Mouse (Mus musculus): ENCODE results near the gene F11r. TPM values are rescaled to one million over a fixed set of nuclear protein-coding genes. Genes with fewer than 3 reads are reported as not detected.

The F11r gene
- polyA plus RNA-seq (2015; fragmentation: Nextera tagmentation; extraction: Ambion mirVana), result 39.2 TPM in 2 replicates

GRCm38 (mm10) chr1:171437264-171438013 is at the start of gene F11r:
Gene F11r, plus strand, starts transcription at chr1:171437535.
- ATAC-seq (ENCODE audit: insufficient number of reproducible peaks, insufficient read depth, low FRiP score, low TSS enrichment, low read depth), result peak; percentile 71

DNA sequence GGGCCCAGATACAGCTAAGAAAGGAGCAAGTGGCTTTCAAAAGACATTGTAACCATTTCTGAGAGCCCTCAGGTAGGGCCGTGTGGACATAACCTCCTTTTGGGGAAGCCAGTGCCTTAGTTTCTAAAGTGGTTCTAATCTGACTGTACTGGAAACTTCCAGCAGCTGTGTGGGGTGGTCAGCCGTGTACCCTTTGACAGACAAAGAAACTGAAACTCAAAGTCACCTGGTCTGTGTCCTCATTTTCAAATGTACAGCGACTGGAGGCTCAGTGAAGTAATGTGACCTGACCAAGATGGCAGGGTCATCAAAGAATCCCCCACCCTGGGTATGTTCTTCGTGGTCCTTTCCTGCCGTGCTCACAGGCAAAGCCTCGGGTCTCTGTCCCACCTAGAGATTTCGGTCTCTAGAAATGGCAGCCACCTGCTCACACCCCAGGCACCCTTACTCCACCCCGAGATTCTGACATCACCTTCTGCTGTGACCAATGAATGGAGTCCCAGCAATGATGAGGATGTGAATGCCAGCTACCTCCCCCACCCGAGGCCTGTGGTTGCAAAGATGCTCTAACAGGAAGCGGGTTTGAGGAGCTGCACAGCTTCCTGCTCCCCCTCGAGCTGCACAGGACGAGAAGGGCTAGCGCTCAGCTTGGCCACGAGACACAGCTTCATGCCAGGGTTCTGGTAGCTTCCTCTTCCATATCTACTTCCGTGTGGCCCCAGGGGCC is 48.8 kb upstream of the F11r start, which contains the start of gene Arhgap30:
Arhgap30 (plus strand) TSS at position 579 of the 727 bp plus-strand sequence.
- ATAC-seq (ENCODE audit: insufficient number of reproducible peaks, insufficient read depth, low FRiP score, low TSS enrichment, low read depth), result no peak
- no peak within 1 kb of the TSS for H3K4me3 ChIP-seq
- no peaks in the 10 kb centered on the region for H3K9me3 ChIP-seq
- H3K27ac ChIP-seq, result no peak within 1 kb of the TSS
- WGBS, result 80% methylated on average over 15 of the region's 15 CpGs
- H3K4me1 ChIP-seq, result peaks cover 4% of the 10 kb centered on the region; the same call in 1 of the 2 replicates
- H3K27me3 ChIP-seq, result no peaks in the 10 kb centered on the region
- H3K36me3 ChIP-seq, result no peaks in the 10 kb centered on the region
- H3K9ac ChIP-seq, result no peak within 1 kb of the TSS
- H3K4me2 ChIP-seq, result no peak within 1 kb of the TSS

More at GRCm38 (mm10) chr1:171437264-171438013, at the start of gene F11r:
- H3K9me3 ChIP-seq, result no peaks in the 10 kb centered on the region
- 1% methylated on average over 46 of the region's 46 CpGs for WGBS
- peak within 1 kb of the TSS; percentile 56 for H3K9ac ChIP-seq
- H3K4me3 ChIP-seq, result peak within 1 kb of the TSS; percentile 42
- peak within 1 kb of the TSS; percentile 61 for H3K4me2 ChIP-seq
- H3K27ac ChIP-seq, result peak within 1 kb of the TSS; percentile 73
- no peaks in the 10 kb centered on the region for H3K36me3 ChIP-seq
- peaks cover 44% of the 10 kb centered on the region for H3K27me3 ChIP-seq
- peaks cover 16% of the 10 kb centered on the region; the same call in 1 of the 2 replicates for H3K4me1 ChIP-seq

DNA sequence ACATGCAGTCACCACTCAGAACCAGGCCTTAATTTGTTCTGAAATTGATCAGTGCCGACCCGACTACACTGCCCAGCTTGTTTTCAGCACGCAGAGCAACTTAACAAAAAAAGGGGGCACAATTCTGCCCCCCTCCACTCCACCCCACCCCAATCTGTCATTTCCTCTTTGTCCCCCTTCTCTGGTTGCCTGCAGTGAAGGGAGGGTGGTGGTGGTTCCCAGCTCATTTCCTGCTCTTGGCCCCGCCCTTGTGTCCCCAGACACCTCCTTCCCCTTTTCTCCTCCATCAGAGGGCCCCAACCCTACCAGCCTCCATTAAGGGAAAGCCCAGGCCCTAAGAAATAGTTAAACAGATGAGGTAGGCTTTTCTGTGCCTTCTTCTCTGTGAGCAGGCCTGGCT is 47.2 kb upstream of the F11r start:
- Histone ChIP-seq H3K4me1 (0 out of 2 replicates have a peak, but pooled peaks cover 4% of the 10 kb centered on the region), H3K36me3 (no peaks in the 10 kb centered on the region), H3K27ac (no peak overlapping the region), H3K4me2 (no peak overlapping the region), H3K27me3 (no peaks in the 10 kb centered on the region), H3K4me3 (no peak overlapping the region), H3K9me3 (no peaks in the 10 kb centered on the region), H3K9ac (no peak overlapping the region)
- 74% methylated on average over 4 of the region's 4 CpGs for WGBS
- ATAC-seq (ENCODE audit: insufficient number of reproducible peaks, insufficient read depth, low FRiP score, low TSS enrichment, low read depth), result no peak

DNA sequence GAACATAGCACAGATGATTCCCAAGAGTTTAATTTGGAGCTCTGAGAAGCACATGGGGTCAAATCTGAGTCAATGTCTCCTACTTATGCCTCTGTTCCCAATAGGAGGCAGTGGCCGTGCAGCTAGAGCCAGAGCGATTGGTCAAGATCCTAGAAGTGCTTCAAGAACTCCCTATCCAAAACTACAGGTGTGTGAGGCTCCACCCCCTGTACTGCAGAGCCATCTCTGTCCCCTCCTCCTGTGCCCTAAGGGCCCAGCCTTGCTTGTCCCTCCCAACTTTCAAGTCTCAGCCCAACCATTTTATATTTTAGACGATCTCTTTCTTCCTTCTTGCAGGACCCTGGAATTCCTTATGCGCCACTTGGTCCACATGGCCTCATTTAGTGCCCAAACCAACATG is 35.5 kb upstream of the F11r start:
- ATAC-seq (ENCODE audit: insufficient number of reproducible peaks, insufficient read depth, low FRiP score, low TSS enrichment, low read depth), result no peak
- H3K36me3 ChIP-seq, result no peaks in the 10 kb centered on the region

GRCm38 (mm10) chr1:171402991-171403390 is 34.3 kb upstream of the F11r start:
- no peaks in the 10 kb centered on the region for H3K4me1 ChIP-seq
- H3K4me2 ChIP-seq, result no peak overlapping the region
- H3K27ac ChIP-seq, result no peak overlapping the region
- WGBS, result 68% methylated on average over 9 of the region's 9 CpGs
- H3K36me3 ChIP-seq, result no peaks in the 10 kb centered on the region
- H3K4me3 ChIP-seq, result no peak overlapping the region
- H3K9me3 ChIP-seq, result no peaks in the 10 kb centered on the region
- peaks cover 14% of the 10 kb centered on the region for H3K27me3 ChIP-seq
- no peak for ATAC-seq (ENCODE audit: insufficient number of reproducible peaks, insufficient read depth, low FRiP score, low TSS enrichment, low read depth)
- no peak overlapping the region for H3K9ac ChIP-seq

More for the DNA sequence above, 35.5 kb upstream of the F11r start:
- 70% methylated on average over 4 of the region's 4 CpGs for WGBS
- Histone ChIP-seq H3K27me3 (0 out of 2 replicates have a peak, but pooled peaks cover 3% of the 10 kb centered on the region), H3K9me3 (no peaks in the 10 kb centered on the region), H3K4me1 (no peaks in the 10 kb centered on the region), H3K27ac (no peak overlapping the region), H3K4me2 (no peak overlapping the region), H3K4me3 (no peak overlapping the region), H3K9ac (no peak overlapping the region)

- Histone ChIP-seq H3K27ac (no peak overlapping the region), H3K9ac (no peak overlapping the region), H3K4me2 (no peak overlapping the region), H3K36me3 (no peaks in the 10 kb centered on the region), H3K4me1 (no peaks in the 10 kb centered on the region), H3K9me3 (no peaks in the 10 kb centered on the region), H3K4me3 (no peak overlapping the region), H3K27me3 (peaks cover 26% of the 10 kb centered on the region)
- 80% methylated on average over 5 of the region's 5 CpGs for WGBS
- no peak for ATAC-seq (ENCODE audit: insufficient number of reproducible peaks, insufficient read depth, low FRiP score, low TSS enrichment, low read depth)
These were observed 30.1 kb upstream of the F11r start for GRCm38 (mm10) chr1:171407263-171407662.

GRCm38 (mm10) chr1:171410231-171410630 is 27.1 kb upstream of the F11r start:
- ATAC-seq (ENCODE audit: insufficient number of reproducible peaks, insufficient read depth, low FRiP score, low TSS enrichment, low read depth), result no peak
- Histone ChIP-seq H3K27ac (no peak overlapping the region; the same call in 1 of the 2 replicates), H3K27me3 (peaks cover 26% of the 10 kb centered on the region), H3K9me3 (no peaks in the 10 kb centered on the region), H3K36me3 (peaks cover 6% of the 10 kb centered on the region), H3K4me2 (no peak overlapping the region), H3K9ac (no peak overlapping the region), H3K4me1 (peaks cover 20% of the 10 kb centered on the region), H3K4me3 (peak overlapping the region; percentile 89; the same call in 1 of the 2 replicates)
- 85% methylated on average over 1 of the region's 1 CpGs for WGBS

GRCm38 (mm10) chr1:171410947-171411484 is 26.3 kb upstream of the F11r start, which contains the start of gene Usf1:
Gene Usf1, plus strand, starts transcription at chr1:171411313.
- H3K4me2 ChIP-seq, result peak within 1 kb of the TSS; percentile 71
- under 1% methylated on average over 36 of the region's 36 CpGs for WGBS
- H3K9me3 ChIP-seq, result no peaks in the 10 kb centered on the region
- peaks cover 13% of the 10 kb centered on the region for H3K36me3 ChIP-seq
- H3K9ac ChIP-seq, result peak within 1 kb of the TSS; percentile 94
- peak within 1 kb of the TSS; percentile 89 for H3K4me3 ChIP-seq
- peak within 1 kb of the TSS; percentile 95 for H3K27ac ChIP-seq
- H3K4me1 ChIP-seq, result peaks cover 20% of the 10 kb centered on the region
- H3K27me3 ChIP-seq, result peaks cover 24% of the 10 kb centered on the region
- peak; percentile 94 for ATAC-seq (ENCODE audit: insufficient number of reproducible peaks, insufficient read depth, low FRiP score, low TSS enrichment, low read depth)

DNA sequence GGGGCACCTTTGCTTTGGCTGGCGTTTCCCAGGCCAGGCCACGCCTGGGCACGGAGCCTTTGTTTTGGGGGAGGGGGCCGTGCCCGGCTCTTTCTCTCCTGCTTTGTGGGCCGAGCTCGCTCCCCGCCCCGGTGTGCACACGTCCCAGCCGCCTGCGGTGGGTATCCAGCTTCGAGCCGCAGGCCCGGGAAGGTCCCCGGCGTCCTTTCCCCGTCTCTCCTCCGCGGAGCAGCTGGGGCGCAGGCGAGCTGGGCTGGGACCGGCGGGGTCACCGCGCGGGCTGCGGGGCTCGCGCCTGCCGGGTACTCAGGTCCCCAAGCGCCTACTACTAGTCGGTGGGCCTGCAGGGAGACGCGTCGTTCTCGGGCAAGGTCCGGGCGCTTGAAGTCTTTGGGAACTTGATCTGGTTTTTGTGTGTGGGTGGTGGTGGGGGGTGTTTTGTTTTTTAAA is 25.8 kb upstream of the F11r start:
- WGBS, result 1% methylated on average over 23 of the region's 39 CpGs
- H3K36me3 ChIP-seq, result peaks cover 18% of the 10 kb centered on the region

GRCm38 (mm10) chr1:171412001-171412441 is 25.3 kb upstream of the F11r start:
- Histone ChIP-seq H3K4me1 (peaks cover 20% of the 10 kb centered on the region), H3K36me3 (peaks cover 23% of the 10 kb centered on the region), H3K9me3 (no peaks in the 10 kb centered on the region), H3K27me3 (peaks cover 22% of the 10 kb centered on the region), H3K4me3 (peak overlapping the region; percentile 89), H3K4me2 (peak overlapping the region; percentile 71), H3K27ac (peak overlapping the region; percentile 95), H3K9ac (peak overlapping the region; percentile 94)
- WGBS, result 1% methylated on average over 20 of the region's 20 CpGs
- ATAC-seq (ENCODE audit: insufficient number of reproducible peaks, insufficient read depth, low FRiP score, low TSS enrichment, low read depth), result no peak

More for the DNA sequence above, 25.8 kb upstream of the F11r start:
- peaks cover 24% of the 10 kb centered on the region for H3K27me3 ChIP-seq
- H3K4me2 ChIP-seq, result peak overlapping the region; percentile 71
- no peaks in the 10 kb centered on the region for H3K9me3 ChIP-seq
- H3K27ac ChIP-seq, result peak overlapping the region; percentile 95
- H3K9ac ChIP-seq, result peak overlapping the region; percentile 94
- H3K4me3 ChIP-seq, result peak overlapping the region; percentile 89
- ATAC-seq (ENCODE audit: insufficient number of reproducible peaks, insufficient read depth, low FRiP score, low TSS enrichment, low read depth), result peak; percentile 83
- H3K4me1 ChIP-seq, result peaks cover 20% of the 10 kb centered on the region

DNA sequence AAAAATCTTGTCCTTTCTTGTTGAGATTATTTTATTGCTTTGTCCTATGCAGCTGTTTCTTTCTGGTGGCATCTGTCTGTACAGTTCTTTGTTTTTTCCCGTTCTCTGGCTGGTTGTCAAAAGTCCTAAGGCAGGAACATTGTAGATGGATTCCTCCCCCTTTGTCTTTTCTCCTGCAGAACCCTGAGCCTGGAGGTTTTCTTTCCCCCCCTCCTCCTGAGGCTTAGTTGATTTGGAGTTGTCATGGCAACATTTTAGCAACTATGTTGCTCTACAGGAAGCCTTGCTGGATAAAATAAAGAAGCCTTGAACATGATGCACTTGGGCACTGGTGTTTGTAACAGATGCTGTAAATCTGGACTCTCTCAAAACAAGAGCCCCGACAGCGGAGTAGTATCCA is 24.9 kb upstream of the F11r start:
- peak overlapping the region; percentile 95 for H3K27ac ChIP-seq
- WGBS, result 43% methylated on average over 3 of the region's 3 CpGs

More for the DNA sequence above, 24.9 kb upstream of the F11r start:
- peaks cover 20% of the 10 kb centered on the region for H3K4me1 ChIP-seq
- peak overlapping the region; percentile 71 for H3K4me2 ChIP-seq
- peak overlapping the region; percentile 94 for H3K9ac ChIP-seq
- no peak for ATAC-seq (ENCODE audit: insufficient number of reproducible peaks, insufficient read depth, low FRiP score, low TSS enrichment, low read depth)
- peaks cover 18% of the 10 kb centered on the region for H3K27me3 ChIP-seq
- peak overlapping the region; percentile 89 for H3K4me3 ChIP-seq
- H3K9me3 ChIP-seq, result no peaks in the 10 kb centered on the region
- H3K36me3 ChIP-seq, result peaks cover 28% of the 10 kb centered on the region
